Mouse (Mus musculus) kidney, adult 9 months (tissue): ENCODE data around the gene Slc6a19.
A peak's percentile ranks its signal among the peaks of the same experiment; 100 is the strongest.
"Not testable (repeated sequence)": the region's sequence is repeated elsewhere in the genome, so short reads cannot be mapped to it uniquely, and the experiment has no call there.

Experiments used
- DNase-seq: peaks from one replicate; pipeline ENCODE4 v3.0.0; 2022

Slc6a19 gene

DNA sequence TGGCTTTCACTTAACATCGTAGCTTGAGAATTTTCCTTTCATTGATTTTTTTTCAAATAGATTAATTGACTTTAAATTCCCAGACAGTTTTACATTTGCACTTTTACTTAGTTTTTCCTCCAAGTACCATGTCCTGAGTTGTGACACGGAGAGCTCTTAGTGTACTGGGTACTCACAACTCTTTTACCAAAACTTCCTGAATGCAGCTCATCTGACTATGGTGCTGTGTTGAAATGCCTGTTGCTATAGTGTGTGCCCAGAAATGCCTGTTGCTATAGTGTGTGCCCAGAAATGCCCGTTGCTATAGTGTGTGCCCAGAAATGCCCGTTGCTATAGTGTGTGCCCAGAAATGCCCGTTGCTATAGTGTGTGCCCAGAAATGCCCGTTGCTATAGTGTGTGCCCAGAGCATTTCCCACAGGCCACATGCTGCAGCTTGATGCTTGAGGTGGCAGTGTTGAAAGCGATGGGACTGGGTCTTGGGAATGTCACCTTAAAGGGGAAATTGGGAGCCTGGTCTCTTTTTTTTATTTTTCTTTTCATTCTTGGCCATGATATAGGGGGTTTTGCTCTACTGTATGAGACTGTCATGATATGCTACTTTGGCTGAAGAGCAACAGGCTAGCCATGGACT is at the start of gene Slc6a19:
Gene Slc6a19 (minus strand): TSS at position 172 of the 632 bp plus-strand sequence.
- DNase-seq = no peak

DNA sequence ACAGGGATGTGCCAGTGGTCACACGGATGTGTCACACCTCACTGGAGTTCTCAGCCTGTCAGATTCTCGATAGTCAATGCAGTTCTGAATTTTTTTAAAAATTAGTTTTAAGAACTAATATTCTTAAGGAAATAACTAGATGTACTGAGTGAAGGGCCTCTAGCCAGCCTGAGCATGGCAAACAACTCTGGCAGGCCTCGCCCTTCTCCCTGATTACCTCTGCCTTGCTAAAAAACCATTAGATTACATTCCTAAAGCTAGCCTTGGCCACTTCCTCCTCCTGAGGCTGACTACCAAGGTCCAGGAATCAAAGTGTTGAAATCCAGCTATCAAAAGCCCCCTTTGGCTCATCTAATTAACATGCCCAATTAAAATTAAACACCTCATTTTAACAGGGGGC is 46.6 kb upstream of the Slc6a19 start:
- DNase-seq = no peak

DNA sequence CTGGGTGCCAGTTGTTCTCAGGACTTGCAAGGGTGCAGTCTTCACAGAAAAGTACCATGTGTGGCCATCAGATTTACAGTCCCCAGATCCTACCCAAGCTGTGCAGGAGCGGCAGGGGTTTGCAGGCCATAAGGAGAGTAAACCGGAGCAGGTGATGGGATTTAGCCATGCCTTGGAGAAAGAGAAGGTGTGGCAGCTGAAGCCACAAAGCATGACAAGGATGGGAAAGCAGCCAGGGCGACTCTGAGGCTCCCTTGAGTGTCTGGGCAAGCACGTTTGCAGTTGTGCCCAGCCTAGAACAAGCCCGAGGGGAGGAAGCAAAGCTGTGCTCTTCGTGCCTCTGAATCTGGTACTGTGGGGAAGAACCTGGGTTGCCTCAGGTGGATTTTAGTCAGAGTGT is 45.8 kb upstream of the Slc6a19 start:
- DNase-seq = peak; percentile 70

DNA sequence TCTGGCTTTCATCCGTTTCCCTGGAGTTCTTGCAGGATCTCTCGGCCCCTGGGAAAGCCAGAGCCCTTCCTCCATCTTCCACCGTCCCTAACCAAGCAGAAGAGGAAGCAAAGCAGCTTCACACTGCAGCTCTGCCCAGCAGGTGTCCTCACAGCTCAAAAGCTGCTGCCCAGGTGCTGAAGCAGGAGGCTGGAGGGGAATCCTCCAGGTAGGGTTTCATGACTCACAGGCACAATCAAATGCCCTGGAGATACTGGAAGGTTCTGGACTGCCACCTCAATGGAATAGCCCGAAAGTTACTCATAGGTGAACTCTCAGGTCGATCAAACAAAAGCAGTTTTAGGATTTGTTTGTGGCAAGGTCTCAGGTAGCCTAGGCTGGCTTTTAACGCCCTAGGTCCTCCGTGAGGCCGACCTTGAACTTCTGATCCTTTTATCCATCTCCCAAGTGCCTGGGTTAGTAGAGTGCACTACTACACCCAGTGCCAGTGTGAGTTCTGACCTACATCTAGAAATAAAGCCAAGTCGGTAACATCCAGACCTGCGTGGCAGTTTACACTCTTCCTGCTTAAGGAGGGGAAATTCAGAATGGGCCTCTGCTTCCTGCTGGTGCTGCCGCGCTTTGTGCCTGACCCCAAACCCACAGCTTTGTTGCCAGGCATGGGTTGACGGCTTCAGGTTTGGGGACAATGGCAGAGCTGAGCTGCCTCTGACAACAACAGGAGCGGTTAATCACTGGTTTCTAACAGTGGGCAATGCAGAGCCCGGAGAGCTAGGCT is 44.2 kb upstream of the Slc6a19 start:
- peak; percentile 71 for DNase-seq

DNA sequence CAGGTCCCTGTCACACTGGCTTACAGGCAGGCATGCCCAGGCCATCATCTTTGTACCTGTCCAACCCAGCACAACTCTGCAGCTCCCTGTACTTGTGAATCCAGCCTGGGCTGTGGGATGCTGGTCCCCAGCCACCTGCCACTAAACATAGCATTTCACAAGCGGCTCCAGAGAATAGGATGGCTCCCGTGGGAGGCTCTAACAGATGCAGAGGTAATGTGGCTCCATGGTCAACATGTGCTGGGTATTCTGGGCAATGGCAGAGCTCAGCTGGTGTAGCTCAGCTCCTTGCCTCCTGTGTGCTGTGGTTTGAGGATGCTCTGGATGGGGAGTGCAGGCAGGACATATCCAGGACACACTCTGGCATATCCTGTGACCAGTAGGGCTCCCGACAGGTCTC is 39.0 kb upstream of the Slc6a19 start:
- DNase-seq = no peak

GRCm38 (mm10) chr13:73742944-73743343 is 38.3 kb upstream of the Slc6a19 start:
- DNase-seq = no peak

- not testable (repeated sequence) for DNase-seq
Observed at GRCm38 (mm10) chr13:73740399-73740944, 35.8 kb upstream of the Slc6a19 start.

- no peak for DNase-seq
Observed at GRCm38 (mm10) chr13:73736943-73737342, 32.3 kb upstream of the Slc6a19 start.

- DNase-seq = no peak
Observed at GRCm38 (mm10) chr13:73735928-73736327, 31.3 kb upstream of the Slc6a19 start.

- no peak for DNase-seq
Observed at GRCm38 (mm10) chr13:73735270-73735669, 30.6 kb upstream of the Slc6a19 start.

- DNase-seq = no peak
Observed at GRCm38 (mm10) chr13:73734379-73734778, 29.7 kb upstream of the Slc6a19 start.

- DNase-seq = no peak
Observed at GRCm38 (mm10) chr13:73732742-73733700, 28.4 kb upstream of the Slc6a19 start, which contains the start of gene Slc12a7. TSS of gene Slc12a7 (plus strand) at chr13:73733094.

- DNase-seq = no peak
Observed at GRCm38 (mm10) chr13:73732235-73732634, 27.6 kb upstream of the Slc6a19 start.

- no peak for DNase-seq
Observed at GRCm38 (mm10) chr13:73730913-73731312, 26.2 kb upstream of the Slc6a19 start.

DNA sequence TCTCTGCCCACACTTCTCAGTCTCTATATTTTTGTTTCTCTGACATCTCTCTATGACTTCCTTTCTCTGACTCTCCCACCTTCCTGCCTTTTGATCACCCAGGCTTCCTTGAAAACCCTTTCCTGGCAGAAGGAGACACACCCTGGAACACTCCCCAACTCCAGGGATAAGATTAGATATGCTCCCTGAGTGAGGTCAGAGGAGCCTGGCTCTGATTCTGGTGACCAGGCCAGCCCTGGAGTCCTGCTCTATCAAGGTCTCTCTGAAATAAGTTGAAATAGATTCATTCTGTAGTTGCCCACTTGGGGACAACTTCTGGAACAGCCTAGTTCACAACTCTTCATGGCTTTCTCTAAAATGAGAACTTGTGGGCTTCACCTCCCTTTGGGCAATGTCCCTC is 24.0 kb upstream of the Slc6a19 start:
- DNase-seq = no peak

DNA sequence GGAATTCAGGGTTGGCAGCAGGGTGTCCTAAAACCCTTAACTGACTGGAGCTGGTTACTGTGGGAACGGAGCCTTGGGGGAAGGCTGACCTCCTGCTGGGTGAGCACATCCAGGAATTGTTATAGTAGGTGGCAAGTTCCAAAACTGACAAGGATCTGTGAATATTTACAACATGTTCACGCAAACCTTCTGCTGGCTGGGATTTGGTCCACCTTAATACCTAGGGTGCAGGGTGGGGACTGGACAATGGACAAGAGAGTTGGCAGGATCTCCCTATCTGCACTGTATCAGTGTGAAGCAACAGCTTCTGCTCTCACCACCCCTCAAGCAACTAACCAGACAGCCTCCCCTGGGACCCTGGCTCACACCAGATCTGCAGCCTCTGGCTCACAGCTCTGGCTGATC is 23.0 kb upstream of the Slc6a19 start:
- peak; percentile 62 for DNase-seq

- DNase-seq = no peak
Observed at GRCm38 (mm10) chr13:73725315-73725714, 20.6 kb upstream of the Slc6a19 start.

- peak; percentile 91 for DNase-seq
Observed at GRCm38 (mm10) chr13:73723081-73723668, 18.5 kb upstream of the Slc6a19 start.

GRCm38 (mm10) chr13:73720241-73720640 is 15.6 kb upstream of the Slc6a19 start:
- peak; percentile 88 for DNase-seq

- peak; percentile 93 for DNase-seq
Observed at GRCm38 (mm10) chr13:73718225-73718624, 13.6 kb upstream of the Slc6a19 start.

- peak; percentile 68 for DNase-seq
Observed at GRCm38 (mm10) chr13:73714020-73714419, 9.4 kb upstream of the Slc6a19 start.

- DNase-seq = no peak
Observed at GRCm38 (mm10) chr13:73713204-73713603, 8.5 kb upstream of the Slc6a19 start.
